Comparison of ENCODE assay signal across 14 mouse cellular contexts in the genomic region with DNA sequence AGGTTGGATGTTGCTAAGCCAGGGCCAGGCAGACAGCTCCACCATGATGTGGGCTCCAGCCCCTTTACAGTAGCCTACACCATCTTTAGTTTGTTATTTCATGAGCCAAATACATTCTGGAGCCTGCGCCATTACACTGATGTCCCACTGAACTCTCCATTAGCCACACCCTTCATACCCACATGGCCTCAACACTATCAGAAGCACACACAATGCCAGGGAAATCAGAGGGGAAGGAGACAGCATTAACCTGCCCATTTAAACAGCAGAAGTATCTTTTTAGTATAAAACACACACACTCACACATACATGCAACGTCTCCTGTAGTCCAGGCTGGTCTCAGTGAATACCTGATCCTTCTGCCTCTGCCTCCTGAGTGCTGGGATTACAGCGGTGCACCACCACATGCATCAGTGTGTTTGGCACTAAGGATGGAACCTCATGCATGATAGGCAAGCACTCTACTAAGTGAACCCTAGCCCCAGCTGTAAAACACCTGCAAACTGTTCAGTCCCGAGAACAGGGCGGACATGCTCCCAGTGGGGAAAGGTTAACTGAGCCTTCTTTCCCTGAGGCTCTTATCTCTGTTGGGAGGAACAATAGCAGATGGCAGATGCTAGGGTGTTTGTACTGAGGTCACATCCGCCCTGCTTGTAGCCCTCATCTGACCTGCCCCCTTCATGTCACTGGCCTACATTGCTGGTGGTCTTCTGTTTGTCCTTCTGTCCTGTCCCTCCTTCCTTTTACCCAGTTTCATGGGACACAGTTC. TPM values are rescaled to one million over a fixed set of nuclear protein-coding genes. Genes with fewer than 3 reads are reported as not detected.
DNase-seq lines count a peak whose midpoint lies in the region; ATAC-seq lines count a peak whose summit lies in the region.
"Had no signal": no experiment of that assay in that cellular context is flagged by ENCODE, and none has a peak within 500 bp of the region (broad histone marks: within the 10 kb centered on the region; RNA-seq: fewer than 3 reads in every experiment).

No protein-coding gene starts in this region.

- no peak overlapping the region for H3K27ac ChIP-seq in heart, embryonic 10.5 days
- no peak overlapping the region for H3K27ac ChIP-seq in liver, embryonic 13.5 days
- no peak overlapping the region for H3K27ac ChIP-seq in liver, embryonic 11.5 days (ENCODE audit: low read depth, low read length)
- H3K27ac ChIP-seq in liver, embryonic 16.5 days (ENCODE audit: low read length) = 0 out of 2 replicates have a peak overlapping the region, but pooled peaks have one; percentile 4
- H3K27ac ChIP-seq: forebrain, embryonic 10.5 days; hindbrain, embryonic 15.5 days; layer of hippocampus, adult 2 months; limb, embryonic 13.5 days had no signal

- no peaks in the 10 kb centered on the region for H3K36me3 ChIP-seq in heart, embryonic 10.5 days
- no peaks in the 10 kb centered on the region for H3K36me3 ChIP-seq in liver, embryonic 13.5 days
- H3K36me3 ChIP-seq in liver, embryonic 11.5 days (ENCODE audit: control insufficient read depth, insufficient read depth, low read length) = no peaks in the 10 kb centered on the region
- no peaks in the 10 kb centered on the region for H3K36me3 ChIP-seq in liver, embryonic 16.5 days (ENCODE audit: control insufficient read depth, insufficient read depth)
- H3K36me3 ChIP-seq: forebrain, embryonic 10.5 days; hindbrain, embryonic 15.5 days; limb, embryonic 13.5 days had no signal

- H3K4me2 ChIP-seq in liver, embryonic 13.5 days = no peak overlapping the region
- no peak overlapping the region for H3K4me2 ChIP-seq in liver, embryonic 11.5 days
- no peak overlapping the region for H3K4me2 ChIP-seq in liver, embryonic 16.5 days (ENCODE audit: low read depth, low read length)
- H3K4me2 ChIP-seq: hindbrain, embryonic 15.5 days; limb, embryonic 13.5 days had no signal

- 0 out of 2 replicates have a peak, but pooled peaks have one; percentile 45 for ATAC-seq in liver, embryonic 13.5 days (ENCODE audit: low read depth)
- no peak for ATAC-seq in liver, embryonic 11.5 days (replicated peaks; ENCODE audit: low FRiP score)
- ATAC-seq in liver, embryonic 16.5 days (ENCODE audit: low read depth) = 0 out of 2 replicates have a peak, but pooled peaks have one; percentile 27
- ATAC-seq: midbrain, embryonic 16.5 days had no signal

- 63% methylated on average over 6 of the region's 6 CpGs for WGBS in heart, embryonic 10.5 days
- WGBS in liver, embryonic 13.5 days (ENCODE audit: insufficient replicate concordance) = 51% methylated on average over 6 of the region's 6 CpGs
- 69% methylated on average over 6 of the region's 6 CpGs for WGBS in liver, embryonic 11.5 days
- 45% methylated on average over 6 of the region's 6 CpGs for WGBS in liver, embryonic 16.5 days (ENCODE audit: insufficient replicate concordance)

- H3K4me1 ChIP-seq in heart, embryonic 10.5 days = peaks cover 9% of the 10 kb centered on the region; the same call in 1 of the 2 replicates
- peaks cover 47% of the 10 kb centered on the region for H3K4me1 ChIP-seq in liver, embryonic 13.5 days (replicated peaks)
- peaks cover 34% of the 10 kb centered on the region for H3K4me1 ChIP-seq in liver, embryonic 11.5 days (replicated peaks; ENCODE audit: control insufficient read depth, insufficient read depth, low read length)
- H3K4me1 ChIP-seq in liver, embryonic 16.5 days (ENCODE audit: control insufficient read depth, low read depth, low read length) = peaks cover 10% of the 10 kb centered on the region
- H3K4me1 ChIP-seq: hindbrain, embryonic 15.5 days had no signal

- intact Hi-C loops in heart, postnatal 25 days (cut with DNase I) = no loop called here

- no peak overlapping the region for H3K4me3 ChIP-seq in heart, embryonic 10.5 days
- H3K4me3 ChIP-seq in liver, embryonic 13.5 days (replicated peaks) = no peak overlapping the region
- H3K4me3 ChIP-seq in liver, embryonic 11.5 days (ENCODE audit: low read depth, low read length) = no peak overlapping the region
- H3K4me3 ChIP-seq in liver, embryonic 16.5 days (ENCODE audit: low read depth, low read length) = no peak overlapping the region
- H3K4me3 ChIP-seq: forebrain, embryonic 10.5 days; hindbrain, embryonic 15.5 days; layer of hippocampus, adult 2 months; limb, embryonic 13.5 days; megakaryocyte, embryonic 14.5 days had no signal

- H3K9ac ChIP-seq in liver, embryonic 13.5 days = no peak overlapping the region
- no peak overlapping the region for H3K9ac ChIP-seq in liver, embryonic 11.5 days (ENCODE audit: low read depth, low read length)
- no peak overlapping the region for H3K9ac ChIP-seq in liver, embryonic 16.5 days (ENCODE audit: low read depth, low read length)
- H3K9ac ChIP-seq: hindbrain, embryonic 15.5 days; limb, embryonic 13.5 days had no signal

- H3K9me3 ChIP-seq in heart, embryonic 10.5 days = no peaks in the 10 kb centered on the region
- H3K9me3 ChIP-seq in liver, embryonic 13.5 days (replicated peaks) = no peaks in the 10 kb centered on the region
- H3K9me3 ChIP-seq in liver, embryonic 11.5 days (ENCODE audit: control insufficient read depth, low read length) = no peaks in the 10 kb centered on the region
- H3K9me3 ChIP-seq in liver, embryonic 16.5 days (replicated peaks; ENCODE audit: control insufficient read depth, low read length) = no peaks in the 10 kb centered on the region
- H3K9me3 ChIP-seq: forebrain, embryonic 10.5 days; hindbrain, embryonic 15.5 days; limb, embryonic 13.5 days had no signal

- peak; percentile 66 for DNase-seq in heart, embryonic 10.5 days (ENCODE audit: low spot score)
- DNase-seq in heart, postnatal 25 days (ENCODE audit: low spot score) = no peak
- no peak for DNase-seq in liver, embryonic 13.5 days
- no peak for DNase-seq in liver, embryonic 11.5 days (ENCODE audit: low spot score)
- DNase-seq in adrenal gland, adult 8-10 months = no peak
- DNase-seq in adrenal gland, adult 2 months = no peak
- DNase-seq: cerebellum, adult 8-10 months had no signal

- no peaks in the 10 kb centered on the region for H3K27me3 ChIP-seq in heart, embryonic 10.5 days (ENCODE audit: insufficient read depth, poor library complexity, severe bottlenecking)
- no peaks in the 10 kb centered on the region for H3K27me3 ChIP-seq in liver, embryonic 13.5 days
- H3K27me3 ChIP-seq in liver, embryonic 11.5 days (replicated peaks; ENCODE audit: control insufficient read depth, insufficient read depth, low read length) = no peaks in the 10 kb centered on the region
- H3K27me3 ChIP-seq in liver, embryonic 16.5 days (ENCODE audit: control insufficient read depth, insufficient read depth, low read depth, low read length) = no peaks in the 10 kb centered on the region
- H3K27me3 ChIP-seq: hindbrain, embryonic 15.5 days; limb, embryonic 13.5 days; megakaryocyte, embryonic 14.5 days had no signal

RNA-seq across cellular contexts. Expression of a gene that starts 23.4 kb away (rescaled TPM):
- polyA plus RNA-seq in heart, embryonic 10.5 days (2016; fragmentation: Nextera tagmentation; extraction: Ambion mirVana) = 11.6 and 29.8 TPM in 2 replicates
- total RNA-seq in heart, postnatal 25 days (2021) = 10 to 100 TPM; 24.0 to 25.3 TPM
- polyA plus RNA-seq in liver, embryonic 13.5 days (2015; fragmentation: Nextera tagmentation; extraction: Ambion mirVana) = 64.8 and 69.1 TPM in 2 replicates
- 44.1 and 47.1 TPM in 2 replicates for polyA plus RNA-seq in liver, embryonic 11.5 days (2014; fragmentation: Nextera tagmentation; extraction: Ambion mirVana)
- polyA plus RNA-seq in liver, embryonic 16.5 days (2015; fragmentation: Nextera tagmentation; extraction: Ambion mirVana) = 181 and 206 TPM in 2 replicates
- 10 to 100 TPM; 16.2 to 25.1 (median 20.1) TPM for total RNA-seq in adrenal gland, adult 8-10 months (2022)
- total RNA-seq in adrenal gland, adult 2 months (2021) = 10 to 100 TPM; 20.9 to 22.4 TPM
- polyA plus RNA-seq in adrenal gland, adult 2 months (2012; rRNA removed) = 39.1 and 41.3 TPM in 2 replicates
